Mouse (Mus musculus): Measurements from ENCODE around the gene Man2b1. TPM values are rescaled to one million over a fixed set of nuclear protein-coding genes. Genes with fewer than 3 reads are reported as not detected.
"Not testable (repeated sequence)": the region's sequence is repeated elsewhere in the genome, so short reads cannot be mapped to it uniquely, and the experiment has no call there.

The Man2b1 gene
- polyA plus RNA-seq, 1 experiment from 2014 or later, result 39.3 TPM

- Histone ChIP-seq H3K27me3 (ENCODE audit: control insufficient read depth, insufficient read depth, low read length) (no peaks in the 10 kb centered on the region), H3K36me3 (ENCODE audit: control insufficient read depth, insufficient read depth) (peaks cover 29% of the 10 kb centered on the region), H3K4me3 (ENCODE audit: low read length) (no peak overlapping the region), H3K4me1 (ENCODE audit: control insufficient read depth, insufficient read depth, low read length) (no peaks in the 10 kb centered on the region), H3K27ac (ENCODE audit: low read length) (no peak overlapping the region), H3K9me3 (replicated peaks; ENCODE audit: control insufficient read depth, low read length) (no peaks in the 10 kb centered on the region), H3K4me2 (ENCODE audit: low read depth, low read length) (no peak overlapping the region), H3K9ac (ENCODE audit: low read length) (no peak overlapping the region)
- WGBS, result 86% methylated on average over 7 of the region's 7 CpGs
- ATAC-seq (replicated peaks; ENCODE audit: extremely low read depth, insufficient read depth, low FRiP score), result no peak
Measured at GRCm38 (mm10) chr8:85095566-85095965, 12.5 kb downstream of the Man2b1 start.

- ATAC-seq (replicated peaks; ENCODE audit: extremely low read depth, insufficient read depth, low FRiP score), result no peak
- Histone ChIP-seq H3K4me1 (ENCODE audit: control insufficient read depth, insufficient read depth, low read length) (no peaks in the 10 kb centered on the region), H3K9ac (ENCODE audit: low read length) (no peak overlapping the region), H3K27me3 (ENCODE audit: control insufficient read depth, insufficient read depth, low read length) (no peaks in the 10 kb centered on the region), H3K36me3 (ENCODE audit: control insufficient read depth, insufficient read depth) (peaks cover 26% of the 10 kb centered on the region), H3K9me3 (replicated peaks; ENCODE audit: control insufficient read depth, low read length) (no peaks in the 10 kb centered on the region), H3K4me3 (ENCODE audit: low read length) (no peak overlapping the region), H3K4me2 (ENCODE audit: low read depth, low read length) (no peak overlapping the region), H3K27ac (ENCODE audit: low read length) (no peak overlapping the region)
- 86% methylated on average over 16 of the region's 16 CpGs for WGBS
Measured at GRCm38 (mm10) chr8:85096196-85096595, 13.1 kb downstream of the Man2b1 start.

- Histone ChIP-seq H3K4me1 (ENCODE audit: control insufficient read depth, insufficient read depth, low read length) (no peaks in the 10 kb centered on the region), H3K4me2 (ENCODE audit: low read depth, low read length) (no peak overlapping the region), H3K27me3 (ENCODE audit: control insufficient read depth, insufficient read depth, low read length) (no peaks in the 10 kb centered on the region), H3K36me3 (ENCODE audit: control insufficient read depth, insufficient read depth) (peaks cover 26% of the 10 kb centered on the region), H3K9ac (ENCODE audit: low read length) (no peak overlapping the region), H3K27ac (ENCODE audit: low read length) (no peak overlapping the region), H3K9me3 (replicated peaks; ENCODE audit: control insufficient read depth, low read length) (peaks cover 3% of the 10 kb centered on the region), H3K4me3 (ENCODE audit: low read length) (no peak overlapping the region)
- 80% methylated on average over 4 of the region's 4 CpGs for WGBS
- ATAC-seq (replicated peaks; ENCODE audit: extremely low read depth, insufficient read depth, low FRiP score), result peak; percentile 23; the same call in 1 of the 2 replicates
Measured at GRCm38 (mm10) chr8:85096850-85097249, 13.8 kb downstream of the Man2b1 start.

- no peak overlapping the region for H3K27ac ChIP-seq (ENCODE audit: low read length)
- peaks cover 4% of the 10 kb centered on the region for H3K9me3 ChIP-seq (replicated peaks; ENCODE audit: control insufficient read depth, low read length)
- no peak overlapping the region for H3K4me3 ChIP-seq (ENCODE audit: low read length)
- H3K27me3 ChIP-seq (ENCODE audit: control insufficient read depth, insufficient read depth, low read length), result no peaks in the 10 kb centered on the region
- ATAC-seq (replicated peaks; ENCODE audit: extremely low read depth, insufficient read depth, low FRiP score), result no peak
- peaks cover 26% of the 10 kb centered on the region for H3K36me3 ChIP-seq (ENCODE audit: control insufficient read depth, insufficient read depth)
- no peak overlapping the region for H3K4me2 ChIP-seq (ENCODE audit: low read depth, low read length)
- H3K4me1 ChIP-seq (ENCODE audit: control insufficient read depth, insufficient read depth, low read length), result no peaks in the 10 kb centered on the region
- H3K9ac ChIP-seq (ENCODE audit: low read length), result no peak overlapping the region
- 78% methylated on average over 4 of the region's 4 CpGs for WGBS
Measured at GRCm38 (mm10) chr8:85100076-85100665, 17.1 kb downstream of the Man2b1 start.

GRCm38 (mm10) chr8:85113241-85113640, 30.2 kb downstream of the Man2b1 start:
- H3K27ac ChIP-seq (ENCODE audit: low read length), result no peak overlapping the region
- H3K9ac ChIP-seq (ENCODE audit: low read length), result no peak overlapping the region
- peaks cover 34% of the 10 kb centered on the region for H3K36me3 ChIP-seq (ENCODE audit: control insufficient read depth, insufficient read depth)
- no peaks in the 10 kb centered on the region for H3K4me1 ChIP-seq (ENCODE audit: control insufficient read depth, insufficient read depth, low read length)
- H3K4me2 ChIP-seq (ENCODE audit: low read depth, low read length), result no peak overlapping the region
- H3K4me3 ChIP-seq (ENCODE audit: low read length), result no peak overlapping the region
- no peak for ATAC-seq (replicated peaks; ENCODE audit: extremely low read depth, insufficient read depth, low FRiP score)
- no peaks in the 10 kb centered on the region for H3K27me3 ChIP-seq (ENCODE audit: control insufficient read depth, insufficient read depth, low read length)
- 88% methylated on average over 10 of the region's 10 CpGs for WGBS
- H3K9me3 ChIP-seq (replicated peaks; ENCODE audit: control insufficient read depth, low read length), result 0 out of 2 replicates have a peak, but pooled peaks cover 4% of the 10 kb centered on the region

GRCm38 (mm10) chr8:85115501-85115900, 32.4 kb downstream of the Man2b1 start:
- Histone ChIP-seq H3K27me3 (ENCODE audit: control insufficient read depth, insufficient read depth, low read length) (no peaks in the 10 kb centered on the region), H3K9me3 (replicated peaks; ENCODE audit: control insufficient read depth, low read length) (0 out of 2 replicates have a peak, but pooled peaks cover 2% of the 10 kb centered on the region), H3K4me1 (ENCODE audit: control insufficient read depth, insufficient read depth, low read length) (no peaks in the 10 kb centered on the region; the same call in 1 of the 2 replicates), H3K4me2 (ENCODE audit: low read depth, low read length) (no peak overlapping the region), H3K9ac (ENCODE audit: low read length) (no peak overlapping the region), H3K27ac (ENCODE audit: low read length) (no peak overlapping the region), H3K4me3 (ENCODE audit: low read length) (no peak overlapping the region), H3K36me3 (ENCODE audit: control insufficient read depth, insufficient read depth) (peaks cover 18% of the 10 kb centered on the region)
- no peak for ATAC-seq (replicated peaks; ENCODE audit: extremely low read depth, insufficient read depth, low FRiP score)
- WGBS, result 74% methylated on average over 4 of the region's 4 CpGs

GRCm38 (mm10) chr8:85116984-85117383, 33.9 kb downstream of the Man2b1 start:
- WGBS, result 80% methylated on average over 7 of the region's 7 CpGs
- Histone ChIP-seq H3K4me3 (ENCODE audit: low read length) (no peak overlapping the region), H3K4me1 (ENCODE audit: control insufficient read depth, insufficient read depth, low read length) (no peaks in the 10 kb centered on the region; the same call in 1 of the 2 replicates), H3K36me3 (ENCODE audit: control insufficient read depth, insufficient read depth) (peaks cover 4% of the 10 kb centered on the region; the same call in 1 of the 2 replicates), H3K9me3 (replicated peaks; ENCODE audit: control insufficient read depth, low read length) (no peaks in the 10 kb centered on the region), H3K27me3 (ENCODE audit: control insufficient read depth, insufficient read depth, low read length) (no peaks in the 10 kb centered on the region), H3K4me2 (ENCODE audit: low read depth, low read length) (no peak overlapping the region), H3K9ac (ENCODE audit: low read length) (no peak overlapping the region), H3K27ac (ENCODE audit: low read length) (no peak overlapping the region)
- no peak for ATAC-seq (replicated peaks; ENCODE audit: extremely low read depth, insufficient read depth, low FRiP score)

GRCm38 (mm10) chr8:85119052-85119981, 36.2 kb downstream of the Man2b1 start:
- peak overlapping the region; percentile 81 for H3K9ac ChIP-seq (ENCODE audit: low read length)
- WGBS, result 7% methylated on average over 37 of the region's 37 CpGs
- no peaks in the 10 kb centered on the region; the same call in 1 of the 2 replicates for H3K4me1 ChIP-seq (ENCODE audit: control insufficient read depth, insufficient read depth, low read length)
- H3K9me3 ChIP-seq (replicated peaks; ENCODE audit: control insufficient read depth, low read length), result no peaks in the 10 kb centered on the region
- ATAC-seq (replicated peaks; ENCODE audit: extremely low read depth, insufficient read depth, low FRiP score), result peak; percentile 73
- peak overlapping the region; percentile 77 for H3K4me3 ChIP-seq (ENCODE audit: low read length)
- no peaks in the 10 kb centered on the region for H3K27me3 ChIP-seq (ENCODE audit: control insufficient read depth, insufficient read depth, low read length)
- peak overlapping the region; percentile 52 for H3K27ac ChIP-seq (ENCODE audit: low read length)
- no peaks in the 10 kb centered on the region for H3K36me3 ChIP-seq (ENCODE audit: control insufficient read depth, insufficient read depth)
- H3K4me2 ChIP-seq (ENCODE audit: low read depth, low read length), result peak overlapping the region; percentile 80

GRCm38 (mm10) chr8:85120251-85120650, 37.2 kb downstream of the Man2b1 start:
- not testable (repeated sequence) for H3K9me3 ChIP-seq (replicated peaks; ENCODE audit: control insufficient read depth, low read length); ATAC-seq (replicated peaks; ENCODE audit: extremely low read depth, insufficient read depth, low FRiP score); H3K4me3 ChIP-seq (ENCODE audit: low read length); H3K27me3 ChIP-seq (ENCODE audit: control insufficient read depth, insufficient read depth, low read length); H3K9ac ChIP-seq (ENCODE audit: low read length); H3K36me3 ChIP-seq (ENCODE audit: control insufficient read depth, insufficient read depth); H3K27ac ChIP-seq (ENCODE audit: low read length); H3K4me2 ChIP-seq (ENCODE audit: low read depth, low read length); H3K4me1 ChIP-seq (ENCODE audit: control insufficient read depth, insufficient read depth, low read length)
- 78% methylated on average over 5 of the region's 5 CpGs for WGBS

Measured in heart, embryonic 16.5 days (tissue).